Mouse (Mus musculus) embryo, embryonic 9.5 days (tissue): ENCODE measurements around the gene Prss47.

Experiments
- DNase-seq: peaks from one replicate; pipeline ENCODE4 v3.0.0-alpha.2; 2017; ENCODE audit errors: extremely low spot score

Prss47 gene

GRCm38 (mm10) chr13:65052660-65053059 is at the start of gene Prss47:
Gene Prss47 (minus strand): TSS chr13:65052760.
- no peak for DNase-seq

DNA sequence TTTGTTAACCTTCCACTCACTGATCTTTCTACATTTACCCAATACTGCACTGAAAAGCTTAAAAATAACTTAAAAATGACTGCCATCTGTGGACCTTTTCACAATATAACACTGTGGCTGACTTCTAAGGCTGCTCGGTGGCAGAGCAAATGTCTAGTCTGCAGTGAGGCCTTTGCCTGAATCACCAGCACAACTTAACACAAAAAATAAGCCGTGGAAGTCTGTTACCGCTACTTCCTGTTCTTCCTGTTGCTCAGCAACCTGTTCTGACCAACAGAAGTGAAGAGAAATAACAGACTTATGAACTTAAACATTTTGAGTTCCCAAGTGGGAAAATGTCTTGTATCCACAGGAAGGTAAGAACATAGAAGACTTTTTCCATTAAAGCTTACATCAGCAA is 48.7 kb upstream of the Prss47 start:
- DNase-seq, result no peak

DNA sequence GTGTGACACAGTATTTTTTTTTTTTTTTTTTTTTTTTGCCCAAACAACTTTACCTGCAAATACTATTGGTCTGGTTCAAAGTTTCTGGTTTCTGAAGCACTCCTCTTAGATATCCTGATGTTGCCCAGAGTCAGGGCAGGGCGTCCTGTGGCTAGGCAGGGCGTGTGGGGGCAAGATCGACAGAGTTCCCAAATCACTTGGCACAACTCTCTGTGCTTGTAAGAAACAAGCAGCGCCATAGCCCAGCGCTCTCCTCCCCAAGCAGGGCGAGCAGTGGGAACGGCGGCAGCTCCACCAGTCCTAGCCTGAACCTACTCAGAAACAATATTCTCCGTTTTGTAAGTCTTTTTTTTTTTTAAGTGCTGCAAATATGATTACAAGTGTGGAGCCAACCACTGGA is 48.1 kb upstream of the Prss47 start:
- DNase-seq, result no peak

- no peak for DNase-seq
These were observed 44.5 kb upstream of the Prss47 start for GRCm38 (mm10) chr13:65097018-65097417.

GRCm38 (mm10) chr13:65095923-65096322 is 43.4 kb upstream of the Prss47 start:
- DNase-seq, result no peak

DNA sequence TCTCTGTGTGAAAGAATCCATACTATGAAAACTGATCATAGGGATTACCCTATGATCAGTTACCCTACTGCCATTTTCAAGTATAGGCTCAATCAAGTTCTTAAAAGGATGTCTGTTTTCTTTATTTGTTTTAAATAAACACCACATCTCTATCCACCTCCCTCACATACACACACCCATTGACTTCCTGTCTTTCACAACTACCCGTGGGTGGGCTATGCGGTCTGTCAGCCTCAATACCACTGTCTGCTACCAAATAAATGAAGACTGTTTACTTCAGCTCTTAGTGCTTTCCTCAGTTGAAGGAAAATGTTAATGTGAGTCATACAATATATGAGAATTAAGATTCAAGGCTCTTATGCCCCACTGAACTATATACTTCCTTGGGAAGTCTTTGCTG is 17.4 kb upstream of the Prss47 start:
- no peak for DNase-seq

DNA sequence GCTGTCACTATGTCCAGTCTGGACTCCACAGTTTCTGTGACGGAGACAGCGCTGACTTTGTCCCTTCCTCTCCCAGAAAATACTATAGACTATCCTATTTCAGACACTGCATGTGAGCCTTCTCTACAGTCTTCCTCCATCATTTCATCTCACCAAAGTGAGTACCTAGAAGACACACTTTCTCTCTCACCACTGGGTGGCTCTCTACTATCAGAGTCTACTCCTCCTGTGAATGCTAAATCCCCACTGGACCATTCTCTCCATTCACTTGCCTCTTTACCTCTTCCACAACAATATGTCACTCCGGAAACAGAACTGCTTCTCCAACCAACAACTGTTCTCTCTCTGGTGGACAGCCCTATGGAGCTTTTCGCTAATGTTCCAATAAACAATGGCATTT is 17.5 kb downstream of the Prss47 start:
- no peak for DNase-seq

DNA sequence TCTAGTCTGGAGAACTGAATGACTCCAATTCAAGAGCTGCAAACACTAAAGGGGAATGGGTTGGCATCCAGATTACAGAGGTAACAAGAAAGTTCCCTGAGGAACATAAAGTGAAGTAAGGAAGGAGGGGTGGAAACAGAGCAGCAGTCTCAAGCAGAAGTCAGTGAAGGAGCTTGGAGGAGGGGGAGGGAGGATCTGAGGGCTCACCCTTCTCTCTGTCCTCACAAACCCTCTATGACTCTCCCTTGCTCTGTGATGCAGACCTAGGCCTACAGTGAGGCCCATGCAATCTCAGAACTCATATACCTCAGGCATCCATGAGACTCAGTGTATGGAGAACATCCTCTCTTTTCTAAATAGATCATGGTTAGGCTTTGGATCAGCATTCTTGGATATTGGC is 19.8 kb downstream of the Prss47 start, which contains the start of gene Spata31d1c:
Gene Spata31d1c (plus strand): TSS at position 301 of the 400 bp plus-strand sequence.
- DNase-seq, result no peak

- no peak for DNase-seq
These were observed 41.4 kb downstream of the Prss47 start for GRCm38 (mm10) chr13:65011052-65011738.

DNA sequence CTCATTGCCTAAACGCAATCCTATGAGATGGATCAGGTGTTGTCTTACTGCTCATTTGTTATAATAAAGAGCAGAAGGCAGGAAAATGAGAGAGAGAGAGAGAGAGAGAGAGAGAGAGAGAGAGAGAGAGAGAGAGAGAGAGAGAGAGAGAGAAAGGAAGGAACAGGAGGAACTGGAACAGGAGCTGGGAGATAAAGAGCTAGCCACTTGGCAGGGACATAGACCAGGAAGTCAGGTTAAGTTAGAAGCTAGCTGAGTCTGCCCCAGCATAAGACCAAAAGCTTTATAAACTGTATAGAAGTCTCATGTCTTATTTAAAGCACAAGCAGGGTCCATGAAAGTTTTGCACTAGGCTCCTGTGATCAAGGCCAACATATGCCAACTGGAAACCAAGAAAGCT is 44.6 kb downstream of the Prss47 start:
- DNase-seq, result no peak

DNA sequence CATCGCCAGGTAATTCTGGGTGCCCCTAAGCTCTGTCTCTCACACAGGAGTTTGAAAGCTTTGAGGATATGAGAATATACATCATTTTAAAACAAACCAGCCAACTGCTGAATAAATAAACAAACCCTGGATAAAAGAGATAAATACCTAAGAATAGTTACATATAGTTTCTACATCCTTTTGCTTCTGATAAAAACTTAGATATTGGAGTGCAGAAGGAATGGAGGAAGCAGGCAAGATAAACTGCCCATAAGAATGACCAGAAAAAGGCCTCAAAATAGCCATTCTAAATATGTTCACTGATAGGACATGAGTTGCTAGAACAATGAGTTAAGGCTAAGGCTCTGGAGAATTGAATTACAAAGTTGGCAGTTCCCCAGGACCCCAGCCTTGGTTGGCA is 45.8 kb downstream of the Prss47 start:
- no peak for DNase-seq

GRCm38 (mm10) chr13:65005414-65005813 is 47.1 kb downstream of the Prss47 start:
- DNase-seq, result no peak
